Mouse (Mus musculus) hindbrain, embryonic 15.5 days (tissue): ENCODE measurements at regions not wholly inside any gene's neighbourhood (a gene's known extent, or its start where the extent isn't known, plus 50 kb on each side); places are given as distances from the start of the nearest gene placed in this dataset.
"Not testable (repeated sequence)": the region's sequence is repeated elsewhere in the genome, so short reads cannot be mapped to it uniquely, and the experiment has no call there.

Experiments used
- ATAC-seq: fragments of 200-750 bp; cut with Nextera tagmentation; 2 replicates; pipeline ENCODE4 v1.8.0; 2017; ENCODE audit warnings: low read depth, moderate number of reproducible peaks, moderate TSS enrichment; ENCODE audit not compliant: low FRiP score
- H3K27ac ChIP-seq: fragments of 300-500 bp; sonication (generic); replicated peaks from 2 replicates; pipeline ENCODE4 v1.5.1; 2015; ENCODE audit warnings: mild to moderate bottlenecking, inconsistent platforms
- H3K27me3 ChIP-seq: fragments of 300-500 bp; sonication (generic); 2 replicates; pipeline ENCODE4 v1.6.1; 2015; ENCODE audit warnings: control low read depth, inconsistent platforms
- H3K36me3 ChIP-seq: fragments of 300-500 bp; sonication (generic); 2 replicates; pipeline ENCODE4 v1.6.1; 2015; ENCODE audit warnings: control low read depth, inconsistent platforms
- H3K4me1 ChIP-seq: fragments of 300-500 bp; sonication (generic); replicated peaks from 2 replicates; pipeline ENCODE4 v1.6.1; 2015; ENCODE audit warnings: control low read depth, inconsistent platforms
- H3K4me2 ChIP-seq: fragments of 300-500 bp; sonication (generic); 2 replicates; pipeline ENCODE4 v1.6.1; 2015; ENCODE audit warnings: moderate library complexity, mild to moderate bottlenecking, inconsistent platforms
- H3K4me3 ChIP-seq: fragments of 300-500 bp; sonication (generic); 2 replicates; pipeline ENCODE4 v1.5.1; 2015; ENCODE audit warnings: mild to moderate bottlenecking, inconsistent platforms
- H3K9ac ChIP-seq: fragments of 300-500 bp; sonication (generic); 2 replicates; pipeline ENCODE4 v1.6.1; 2015; ENCODE audit warnings: inconsistent platforms
- H3K9me3 ChIP-seq: fragments of 300-500 bp; sonication (generic); 2 replicates; pipeline ENCODE4 v1.6.1; 2016; ENCODE audit warnings: control low read depth, inconsistent platforms
- WGBS: fragments of 180-500 bp; shearing (Covaris S2); methylation state at CpG from one replicate; pipeline ENCODE4 v1.1.7; 2015; 5-methylcytosine and 5-hydroxymethylcytosine counted together

DNA sequence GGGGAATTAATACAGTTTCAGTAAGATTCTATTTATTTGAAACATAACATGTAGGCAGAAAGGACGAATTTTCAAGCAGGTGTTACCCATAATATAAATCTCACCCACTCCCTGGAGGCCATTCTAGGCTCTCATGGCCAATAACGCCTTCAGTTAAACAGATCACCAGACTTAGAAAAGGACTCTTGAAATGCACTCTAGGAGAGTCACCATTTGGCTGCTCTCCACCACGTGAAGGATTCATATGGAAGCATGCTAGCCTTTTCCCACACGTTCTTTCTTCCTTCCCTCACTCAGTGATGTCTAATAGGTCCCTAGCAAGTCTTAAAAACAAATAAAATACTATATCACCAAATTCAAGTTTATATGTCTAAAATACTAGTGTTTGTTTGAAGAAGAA, 367.7 kb downstream of the Tox3 start:
- Histone ChIP-seq H3K36me3 (no peaks in the 10 kb centered on the region), H3K4me3 (no peak overlapping the region), H3K4me1 (no peaks in the 10 kb centered on the region), H3K27me3 (no peaks in the 10 kb centered on the region), H3K27ac (no peak overlapping the region), H3K9ac (no peak overlapping the region), H3K9me3 (no peaks in the 10 kb centered on the region), H3K4me2 (no peak overlapping the region)
- 83% methylated on average over 4 of the region's 4 CpGs for WGBS
- ATAC-seq, result no peak

DNA sequence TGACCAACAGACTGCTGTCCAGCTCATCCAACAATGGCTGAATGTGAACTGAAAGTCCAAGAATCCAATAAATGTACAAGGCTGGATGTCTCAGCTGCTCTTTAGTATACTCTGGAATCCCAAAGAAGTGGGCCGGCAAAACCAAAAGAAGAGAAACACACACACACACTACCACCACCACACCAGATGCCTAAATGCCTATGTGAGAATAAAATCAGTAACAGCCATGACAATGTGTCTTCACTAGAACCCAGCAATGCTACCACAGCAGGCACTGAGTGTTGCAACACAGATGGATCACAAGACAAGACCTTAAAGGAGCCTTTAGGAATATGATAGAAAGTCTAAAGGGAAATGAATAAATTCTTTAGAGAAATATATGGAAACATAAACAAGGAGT, 385.3 kb downstream of the Tox3 start:
- Histone ChIP-seq H3K9me3 (no peaks in the 10 kb centered on the region), H3K36me3 (no peaks in the 10 kb centered on the region), H3K9ac (no peak overlapping the region), H3K27ac (no peak overlapping the region), H3K27me3 (no peaks in the 10 kb centered on the region), H3K4me3 (no peak overlapping the region), H3K4me2 (no peak overlapping the region), H3K4me1 (no peaks in the 10 kb centered on the region)
- ATAC-seq, result no peak
- WGBS, result 86% methylated on average over 1 of the region's 1 CpGs

DNA sequence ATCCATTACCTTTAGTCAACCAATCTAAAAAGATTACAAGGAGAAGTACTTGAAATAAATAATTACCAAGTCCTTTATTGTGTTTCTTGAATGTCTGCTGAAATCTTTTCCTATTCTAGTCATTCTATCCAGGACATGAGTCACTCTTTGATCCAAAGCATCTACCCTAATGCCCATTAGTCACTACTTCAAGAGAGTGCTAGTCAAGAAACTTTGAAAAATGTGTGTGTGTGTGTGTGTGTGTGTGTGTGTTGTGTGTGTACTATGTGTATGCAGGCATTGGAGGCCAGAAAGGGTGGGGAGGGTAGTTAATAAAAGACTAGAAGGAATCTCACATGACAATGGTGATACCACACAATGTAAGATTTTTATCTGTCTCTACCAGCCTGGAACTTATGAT, 390.7 kb downstream of the Tox3 start:
- Histone ChIP-seq H3K27ac (no peak overlapping the region), H3K27me3 (no peaks in the 10 kb centered on the region), H3K4me1 (peaks cover 6% of the 10 kb centered on the region; the same call in 1 of the 2 replicates), H3K4me2 (no peak overlapping the region), H3K36me3 (no peaks in the 10 kb centered on the region), H3K9me3 (no peaks in the 10 kb centered on the region), H3K4me3 (no peak overlapping the region), H3K9ac (no peak overlapping the region)
- ATAC-seq, result no peak

DNA sequence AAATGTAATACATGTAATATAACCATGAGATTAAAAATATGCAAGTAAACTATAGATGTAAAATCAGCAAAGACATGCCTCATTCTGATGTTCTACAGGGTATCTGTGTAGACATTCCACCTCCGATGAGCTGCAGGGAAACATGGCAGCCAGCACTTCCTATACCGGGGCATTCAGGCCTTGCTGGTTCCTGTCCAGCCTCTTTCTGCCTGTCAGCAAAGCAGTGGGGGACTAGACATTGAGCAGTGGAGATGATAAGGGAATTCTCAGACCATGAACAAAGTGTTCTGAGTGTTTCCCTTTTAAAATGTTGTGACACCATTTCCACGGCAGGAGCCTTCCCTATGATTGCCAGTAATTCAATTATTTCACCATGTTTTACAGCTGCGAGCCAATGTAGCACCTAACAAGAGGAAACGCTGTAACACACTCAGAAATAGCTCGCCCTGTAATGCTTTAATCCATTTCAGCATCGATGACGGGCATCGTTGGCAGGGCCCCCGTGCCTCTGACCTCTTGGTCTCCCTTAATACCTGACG, 391.6 kb downstream of the Tox3 start:
- 54% methylated on average over 11 of the region's 11 CpGs for WGBS
- ATAC-seq, result no peak
- H3K36me3 ChIP-seq, result no peaks in the 10 kb centered on the region
- no peak overlapping the region for H3K4me3 ChIP-seq
- H3K27ac ChIP-seq, result no peak overlapping the region
- no peak overlapping the region for H3K4me2 ChIP-seq
- H3K9ac ChIP-seq, result no peak overlapping the region
- H3K9me3 ChIP-seq, result no peaks in the 10 kb centered on the region
- H3K27me3 ChIP-seq, result no peaks in the 10 kb centered on the region
- peaks cover 6% of the 10 kb centered on the region; the same call in 1 of the 2 replicates for H3K4me1 ChIP-seq

DNA sequence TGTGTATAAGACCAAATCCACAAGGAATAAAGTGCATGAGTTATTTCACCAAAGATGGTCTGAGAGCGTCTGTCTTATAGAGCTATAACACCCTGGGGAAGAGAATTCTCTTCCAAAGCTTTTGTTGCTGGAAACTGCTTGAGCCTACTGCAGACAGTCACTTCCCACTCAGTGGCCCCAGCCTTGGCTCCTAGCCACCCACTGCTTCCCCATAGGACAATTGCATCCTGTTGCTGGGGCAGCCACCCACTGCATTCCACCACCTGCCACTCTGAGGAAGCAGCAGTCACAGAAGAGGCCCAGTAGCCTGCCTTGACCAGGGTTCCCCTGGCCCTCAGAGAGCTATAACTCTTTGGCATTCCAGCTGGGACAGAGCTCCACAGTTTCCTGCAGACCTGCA, 409.3 kb downstream of the Tox3 start:
- Histone ChIP-seq H3K9ac (no peak overlapping the region), H3K36me3 (no peaks in the 10 kb centered on the region), H3K4me2 (no peak overlapping the region), H3K4me1 (no peaks in the 10 kb centered on the region), H3K27me3 (no peaks in the 10 kb centered on the region), H3K27ac (no peak overlapping the region), H3K9me3 (no peaks in the 10 kb centered on the region), H3K4me3 (no peak overlapping the region)
- ATAC-seq, result no peak
- WGBS, result 65% methylated on average over 1 of the region's 1 CpGs

DNA sequence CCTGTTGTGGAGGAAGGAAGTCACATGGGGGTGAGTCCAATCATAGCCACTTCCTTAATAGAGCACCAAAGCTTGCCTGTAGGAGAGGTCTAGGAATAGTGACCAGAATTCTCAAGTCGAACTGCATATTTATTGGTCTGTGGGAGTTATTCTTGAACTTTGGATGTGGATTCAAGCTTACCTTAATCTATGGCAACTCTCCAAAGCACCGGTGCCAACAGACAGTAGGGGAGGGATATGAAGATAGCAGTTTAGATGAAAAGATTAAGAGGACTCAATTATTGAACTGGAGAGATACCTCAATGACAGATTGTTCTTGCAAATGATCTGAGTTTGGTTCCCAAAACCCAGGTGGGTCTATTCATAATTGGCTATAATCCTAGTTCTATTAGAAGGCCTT, 413.6 kb downstream of the Tox3 start:
- no peaks in the 10 kb centered on the region for H3K4me1 ChIP-seq
- no peaks in the 10 kb centered on the region for H3K27me3 ChIP-seq
- H3K4me3 ChIP-seq, result no peak overlapping the region
- no peaks in the 10 kb centered on the region for H3K36me3 ChIP-seq
- 89% methylated on average over 2 of the region's 2 CpGs for WGBS
- no peaks in the 10 kb centered on the region for H3K9me3 ChIP-seq
- no peak overlapping the region for H3K9ac ChIP-seq
- no peak overlapping the region for H3K27ac ChIP-seq
- no peak for ATAC-seq
- no peak overlapping the region for H3K4me2 ChIP-seq

DNA sequence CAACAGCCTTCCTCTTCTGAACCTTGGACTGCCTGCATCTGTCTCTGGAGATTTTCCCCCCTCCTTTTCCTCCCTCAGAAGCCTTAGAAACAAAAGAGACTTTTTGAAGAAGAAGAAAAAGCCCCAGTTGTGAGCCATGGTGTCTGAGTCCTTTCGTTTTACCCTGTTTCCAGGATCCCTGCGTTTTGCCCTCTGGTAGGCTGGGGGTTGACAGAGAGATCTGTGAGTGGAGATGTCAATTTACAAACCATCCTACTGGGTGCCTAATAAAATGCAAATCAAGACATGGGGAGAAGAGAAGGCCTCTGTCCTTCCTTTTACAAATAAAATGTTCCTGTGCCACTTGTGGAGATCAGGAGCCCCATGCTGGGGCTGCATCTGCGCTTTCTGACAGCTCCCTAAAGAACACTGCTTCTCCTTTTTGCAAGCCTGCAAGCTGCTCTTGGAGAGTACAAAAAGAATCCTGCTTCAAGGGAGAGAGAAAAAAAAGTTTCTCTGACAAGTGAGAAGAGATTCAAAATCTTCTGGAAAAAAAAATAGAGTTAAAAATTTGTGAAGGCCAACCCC, 421.4 kb downstream of the Tox3 start:
- Histone ChIP-seq H3K4me1 (peaks cover 14% of the 10 kb centered on the region), H3K27ac (peak overlapping the region; percentile 23), H3K27me3 (no peaks in the 10 kb centered on the region), H3K9ac (no peak overlapping the region), H3K36me3 (no peaks in the 10 kb centered on the region), H3K4me2 (no peak overlapping the region), H3K9me3 (no peaks in the 10 kb centered on the region), H3K4me3 (no peak overlapping the region)
- no peak for ATAC-seq
- 7% methylated on average over 3 of the region's 3 CpGs for WGBS

DNA sequence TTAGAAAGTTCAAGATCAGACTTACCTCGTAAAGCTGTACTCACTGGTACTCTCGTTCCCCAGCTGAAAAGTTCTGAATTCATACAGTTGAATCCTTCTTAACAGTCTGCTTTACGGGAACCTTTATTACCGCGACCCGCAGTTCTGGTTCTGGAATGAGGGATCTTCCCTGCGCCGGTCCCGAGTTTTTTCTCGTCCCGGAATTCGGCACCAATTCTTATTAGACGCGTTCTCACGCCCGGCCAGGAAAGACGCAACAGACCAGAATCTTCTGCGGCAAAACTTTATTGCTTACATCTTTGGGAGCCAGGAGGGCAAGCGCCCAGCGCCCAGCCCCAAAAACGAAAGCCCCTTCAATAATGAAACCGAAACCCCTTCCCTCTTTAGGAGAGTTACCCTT, 423.4 kb downstream of the Tox3 start:
- 93% methylated on average over 6 of the region's 22 CpGs for WGBS
- not testable (repeated sequence) for H3K4me3 ChIP-seq, H3K4me2 ChIP-seq, H3K9me3 ChIP-seq, H3K9ac ChIP-seq, ATAC-seq, H3K27me3 ChIP-seq, H3K27ac ChIP-seq, H3K36me3 ChIP-seq
- H3K4me1 ChIP-seq, result peaks cover 14% of the 10 kb centered on the region

DNA sequence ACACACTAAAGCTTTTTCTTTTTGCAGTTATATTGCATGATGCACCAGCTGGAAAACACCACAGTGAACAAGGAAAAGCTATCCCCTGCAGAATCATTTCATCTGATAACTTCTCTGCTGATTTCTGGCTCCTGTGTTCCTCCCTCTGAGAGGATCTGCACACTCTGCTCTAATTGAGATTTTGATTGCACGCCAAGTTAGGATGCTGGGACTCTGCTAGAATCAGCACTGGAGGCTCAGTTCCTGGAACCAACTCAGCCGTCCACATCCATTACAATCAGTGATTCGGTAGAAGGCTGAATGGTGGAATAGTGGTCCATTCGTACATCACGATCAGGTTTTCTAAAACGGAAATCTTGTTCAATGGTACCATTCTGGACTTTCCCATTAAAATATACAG, 434.1 kb downstream of the Tox3 start:
- Histone ChIP-seq H3K4me1 (no peaks in the 10 kb centered on the region), H3K4me2 (no peak overlapping the region), H3K27me3 (no peaks in the 10 kb centered on the region), H3K27ac (no peak overlapping the region), H3K9me3 (no peaks in the 10 kb centered on the region), H3K9ac (no peak overlapping the region), H3K36me3 (no peaks in the 10 kb centered on the region), H3K4me3 (no peak overlapping the region)
- ATAC-seq, result no peak
- WGBS, result 80% methylated on average over 6 of the region's 6 CpGs

DNA sequence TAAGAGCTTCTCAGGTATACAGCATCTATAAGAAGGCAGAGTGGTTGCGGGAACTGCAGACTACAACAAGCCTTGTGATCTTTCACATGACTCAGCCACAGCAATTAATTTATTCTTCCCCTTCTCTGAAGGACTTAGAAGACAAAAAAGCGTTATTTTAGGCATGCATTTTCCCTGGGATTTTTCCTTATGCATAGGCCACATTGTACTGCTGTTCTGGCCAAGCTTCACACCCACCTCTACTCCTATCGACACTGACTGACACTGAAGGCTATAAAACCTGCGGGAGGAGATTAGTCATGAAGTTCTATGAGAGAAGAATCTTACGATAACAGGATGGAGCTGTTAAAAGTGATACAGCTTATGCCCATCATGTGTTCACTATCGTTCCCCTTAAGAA, 441.9 kb downstream of the Tox3 start:
- no peak overlapping the region for H3K27ac ChIP-seq
- WGBS, result 68% methylated on average over 6 of the region's 6 CpGs
- no peak for ATAC-seq
- no peak overlapping the region for H3K9ac ChIP-seq
- H3K9me3 ChIP-seq, result no peaks in the 10 kb centered on the region
- H3K27me3 ChIP-seq, result no peaks in the 10 kb centered on the region
- H3K4me2 ChIP-seq, result no peak overlapping the region
- H3K4me1 ChIP-seq, result peaks cover 8% of the 10 kb centered on the region
- no peak overlapping the region for H3K4me3 ChIP-seq
- H3K36me3 ChIP-seq, result no peaks in the 10 kb centered on the region

DNA sequence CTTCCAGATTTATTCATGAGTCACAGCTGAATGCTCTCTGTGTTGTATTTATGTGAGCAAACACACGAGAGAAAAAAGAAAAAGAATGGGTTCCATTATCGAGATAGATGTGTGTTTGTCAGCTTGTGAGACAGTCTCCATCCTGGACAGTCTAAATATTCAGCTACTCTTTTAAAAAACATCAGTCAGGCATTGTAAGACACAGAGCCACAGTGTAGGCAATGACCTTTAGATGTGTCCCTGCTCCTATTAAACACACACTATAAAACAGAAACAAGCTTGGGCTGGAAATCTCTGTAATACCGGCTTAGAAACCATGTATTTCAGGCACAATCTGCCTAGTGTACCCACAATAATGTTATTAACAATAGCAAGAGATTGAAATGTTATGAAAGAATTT, 442.6 kb downstream of the Tox3 start:
- no peaks in the 10 kb centered on the region for H3K27me3 ChIP-seq
- ATAC-seq, result no peak
- H3K4me3 ChIP-seq, result no peak overlapping the region
- H3K36me3 ChIP-seq, result no peaks in the 10 kb centered on the region
- H3K9me3 ChIP-seq, result no peaks in the 10 kb centered on the region
- 42% methylated on average over 3 of the region's 3 CpGs for WGBS
- no peak overlapping the region for H3K4me2 ChIP-seq
- no peak overlapping the region for H3K9ac ChIP-seq
- H3K4me1 ChIP-seq, result peaks cover 8% of the 10 kb centered on the region
- no peak overlapping the region; the same call in 1 of the 2 replicates for H3K27ac ChIP-seq

DNA sequence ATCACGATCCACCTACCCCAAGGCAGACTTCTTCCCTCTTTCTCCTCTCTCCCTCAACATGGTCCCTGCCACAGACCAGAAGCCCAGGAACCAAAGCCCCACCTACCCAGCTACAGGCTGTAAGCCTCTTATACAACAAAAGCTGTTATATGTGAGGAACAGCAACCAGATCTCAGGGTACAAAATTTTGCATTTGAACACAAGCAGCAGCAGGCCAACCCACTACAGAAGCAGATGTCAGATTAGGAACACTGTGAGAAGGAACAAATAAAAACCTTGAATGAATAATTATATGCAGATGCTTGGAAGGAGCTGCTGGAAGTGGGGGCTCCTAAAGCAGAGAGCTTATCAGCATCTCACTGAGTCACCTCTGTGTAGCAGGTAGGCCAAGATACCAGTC, 444.8 kb downstream of the Tox3 start:
- no peak for ATAC-seq
- Histone ChIP-seq H3K9ac (no peak overlapping the region), H3K36me3 (no peaks in the 10 kb centered on the region), H3K27ac (no peak overlapping the region), H3K27me3 (no peaks in the 10 kb centered on the region), H3K4me1 (peaks cover 8% of the 10 kb centered on the region), H3K4me2 (no peak overlapping the region), H3K4me3 (no peak overlapping the region), H3K9me3 (0 out of 2 replicates have a peak, but pooled peaks cover 5% of the 10 kb centered on the region)
- 90% methylated on average over 1 of the region's 1 CpGs for WGBS

DNA sequence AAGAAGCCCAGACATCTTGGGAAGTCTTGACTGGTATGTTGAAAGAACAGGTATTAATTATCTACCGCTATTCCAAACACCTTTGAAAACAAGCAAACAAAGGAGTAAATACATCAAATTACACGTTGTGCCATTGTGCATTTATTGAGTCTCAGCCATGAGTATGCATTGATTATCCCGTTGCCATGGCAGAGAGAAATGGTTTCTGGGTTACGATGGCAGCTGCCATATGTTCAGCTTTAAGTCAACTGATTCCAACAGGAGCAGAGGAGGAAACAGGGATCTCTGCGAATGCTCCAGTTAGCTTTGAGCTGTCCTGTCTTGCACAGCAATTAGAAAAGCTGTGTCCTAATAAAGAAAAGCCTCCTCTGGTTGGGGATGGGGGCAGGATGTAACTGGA, 475.4 kb downstream of the Tox3 start:
- no peak overlapping the region for H3K4me2 ChIP-seq
- H3K36me3 ChIP-seq, result no peaks in the 10 kb centered on the region
- H3K4me3 ChIP-seq, result no peak overlapping the region
- no peaks in the 10 kb centered on the region for H3K9me3 ChIP-seq
- H3K27ac ChIP-seq, result no peak overlapping the region
- H3K27me3 ChIP-seq, result no peaks in the 10 kb centered on the region
- no peak for ATAC-seq
- H3K9ac ChIP-seq, result no peak overlapping the region
- 31% methylated on average over 5 of the region's 5 CpGs for WGBS
- H3K4me1 ChIP-seq, result peaks cover 3% of the 10 kb centered on the region; the same call in 1 of the 2 replicates
